Mouse (Mus musculus) monocyte, adult 2 months (primary cell): Measurements from ENCODE around the gene Zcchc13.

Experiments
- DNase-seq, 2 experiments: peaks; one replicate each; pipeline ENCODE4 v3.0.0; 2022; ENCODE audit warnings: low spot score in 2 of 2, low read depth in 1 of 2

Zcchc13 gene

GRCm38 (mm10) chrX:103630303-103630702, at the start of gene Zcchc13:
Gene Zcchc13 (plus strand): TSS chrX:103630586.
- no peak for DNase-seq

- DNase-seq = no peak
Measured at GRCm38 (mm10) chrX:103584262-103584661, 46.1 kb upstream of the Zcchc13 start.

GRCm38 (mm10) chrX:103592056-103592455, 38.3 kb upstream of the Zcchc13 start:
- no peak for DNase-seq

- DNase-seq = no peak
Measured at GRCm38 (mm10) chrX:103602553-103602952, 27.8 kb upstream of the Zcchc13 start.

GRCm38 (mm10) chrX:103604211-103604610, 26.2 kb upstream of the Zcchc13 start:
- no peak for DNase-seq

GRCm38 (mm10) chrX:103605473-103605872, 24.9 kb upstream of the Zcchc13 start:
- DNase-seq = no peak

- DNase-seq = no peak
Measured at GRCm38 (mm10) chrX:103610401-103610800, 20.0 kb upstream of the Zcchc13 start.

- no peak for DNase-seq
Measured at GRCm38 (mm10) chrX:103611462-103611861, 18.9 kb upstream of the Zcchc13 start.

GRCm38 (mm10) chrX:103614700-103615233, 15.6 kb upstream of the Zcchc13 start:
- no peak for DNase-seq

- no peak for DNase-seq
Measured at GRCm38 (mm10) chrX:103615453-103615852, 14.9 kb upstream of the Zcchc13 start.

- no peak for DNase-seq
Measured at GRCm38 (mm10) chrX:103616162-103616535, 14.2 kb upstream of the Zcchc13 start.

- peak; percentile 38 to 72 for DNase-seq
Measured at GRCm38 (mm10) chrX:103616536-103617404, 13.6 kb upstream of the Zcchc13 start.

GRCm38 (mm10) chrX:103617405-103618095, 12.8 kb upstream of the Zcchc13 start:
- DNase-seq = no peak

GRCm38 (mm10) chrX:103621799-103622198, 8.6 kb upstream of the Zcchc13 start:
- no peak for DNase-seq

GRCm38 (mm10) chrX:103622260-103622934, 8.0 kb upstream of the Zcchc13 start:
- DNase-seq = peak; percentile 89 to 90

- DNase-seq = no peak
Measured at GRCm38 (mm10) chrX:103622935-103623280, 7.5 kb upstream of the Zcchc13 start.

GRCm38 (mm10) chrX:103623411-103623845, 7.0 kb upstream of the Zcchc13 start:
- DNase-seq = no peak

- no peak for DNase-seq
Measured at GRCm38 (mm10) chrX:103624426-103625168, 5.8 kb upstream of the Zcchc13 start.

GRCm38 (mm10) chrX:103628890-103629289, 1.5 kb upstream of the Zcchc13 start:
- DNase-seq = no peak

- DNase-seq = no peak
Measured at GRCm38 (mm10) chrX:103633895-103634294, 3.5 kb downstream of the Zcchc13 start.

- no peak for DNase-seq
Measured at GRCm38 (mm10) chrX:103636021-103636420, 5.6 kb downstream of the Zcchc13 start.
